Mouse (Mus musculus) brain, embryonic 14.5 days (tissue): ENCODE measurements around the gene Rtp3. TPM values are rescaled to one million over a fixed set of nuclear protein-coding genes. Genes with fewer than 3 reads are reported as not detected.

Experiments used
- DNase-seq: peaks from one replicate; pipeline ENCODE4 v3.0.0-alpha.2; 2011; ENCODE audit warnings: low read depth
- CTCF ChIP-seq: fragments of 200-500 bp; IDR thresholded peaks from 2 replicates; pipeline ENCODE4 v1.5.1; 2012; ENCODE audit warnings: inconsistent platforms, mild to moderate bottlenecking, moderate library complexity, borderline replicate concordance; ENCODE audit not compliant: insufficient read depth, insufficient read length; ENCODE audit errors: extremely low read depth
- POLR2A ChIP-seq: fragments of 200-500 bp; IDR thresholded peaks from 2 replicates; pipeline ENCODE4 v1.6.1; 2012; ENCODE audit warnings: mild to moderate bottlenecking, inconsistent platforms, borderline replicate concordance; ENCODE audit not compliant: poor library complexity, insufficient read depth, insufficient read length, severe bottlenecking; ENCODE audit errors: extremely low read depth
- polyA plus RNA-seq: library from polyadenylated mRNA; depleted of rRNA; stranded (reverse); fragments of >200 nt; gene quantifications from 2 replicates; pipeline ENCODE4 v1.2.3, GENCODE M21; 2012

The Rtp3 gene
- polyA plus RNA-seq, 1 experiment: 0.12 TPM

DNA sequence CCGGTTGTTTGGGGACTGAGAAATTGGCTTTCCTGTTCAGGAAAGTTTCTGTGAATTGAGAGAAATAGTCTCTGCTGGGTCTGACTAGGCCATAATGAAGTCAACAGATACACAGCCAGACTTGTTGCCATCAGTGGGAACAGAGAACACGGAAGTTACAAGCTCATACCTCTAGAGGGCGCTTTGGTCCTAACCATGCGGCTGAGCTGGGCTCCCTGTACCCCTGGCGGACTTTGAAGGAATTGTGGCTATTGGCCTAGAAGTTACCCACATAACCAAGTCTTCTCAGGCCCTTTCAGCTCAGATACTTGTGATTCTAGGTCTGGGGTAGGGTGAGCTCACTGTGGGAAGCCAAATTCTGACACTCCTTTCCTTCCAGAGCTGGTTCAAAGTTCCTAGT lies 6.9 kb upstream of the Rtp3 start:
- DNase-seq: peak; percentile 77
- TF ChIP-seq POLR2A (no peak), CTCF (peak; percentile 93)

DNA sequence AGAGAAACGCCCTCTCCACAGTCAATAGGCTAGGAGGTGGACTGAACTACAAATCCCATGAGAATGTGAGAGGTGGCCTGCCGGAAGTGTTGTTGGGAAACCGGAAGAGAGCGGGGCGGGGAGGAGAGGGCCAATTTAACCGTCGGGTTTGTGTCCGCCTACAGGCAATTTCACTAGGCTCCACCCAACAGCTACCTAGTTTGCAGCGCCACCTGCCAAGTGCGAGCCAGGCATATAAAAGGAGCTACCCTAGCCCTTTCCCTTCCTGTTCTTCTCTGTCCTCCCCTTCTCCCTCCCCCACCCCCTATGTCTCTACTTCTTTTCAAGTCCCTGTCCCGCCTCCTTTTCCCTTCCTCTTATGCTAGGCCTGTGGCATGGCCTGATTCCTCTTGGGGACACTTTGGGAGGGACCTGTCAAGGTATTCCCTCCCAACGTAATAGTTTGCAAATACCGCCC lies 4.4 kb upstream of the Rtp3 start:
- no peak for TF ChIP-seq POLR2A
- 0 out of 2 replicates have a peak, but pooled peaks have one; percentile 6 for TF ChIP-seq CTCF
- DNase-seq: peak; percentile 95

DNA sequence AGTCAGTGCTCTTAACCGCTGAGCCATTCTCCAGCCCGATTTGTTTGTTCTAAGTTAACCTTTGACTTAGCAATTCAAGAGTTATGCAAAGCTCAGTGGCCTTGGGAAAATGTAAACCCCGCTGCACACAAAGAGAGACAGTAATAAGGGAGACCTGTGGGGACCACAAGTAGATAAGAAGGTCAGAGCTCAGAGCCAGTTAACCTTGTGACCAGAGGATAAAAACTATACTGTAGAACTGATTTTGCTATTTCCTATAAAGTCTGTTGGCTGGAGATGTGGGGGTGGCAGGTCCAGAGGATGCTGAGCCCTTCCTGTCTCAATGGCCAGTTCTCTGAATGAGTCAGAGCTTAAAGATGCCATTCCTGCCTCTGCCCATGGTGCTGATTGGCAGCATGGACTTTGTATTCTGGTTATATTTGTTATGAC lies 2.9 kb upstream of the Rtp3 start:
- no peak for DNase-seq
- TF ChIP-seq POLR2A: no peak
- TF ChIP-seq CTCF: no peak

DNA sequence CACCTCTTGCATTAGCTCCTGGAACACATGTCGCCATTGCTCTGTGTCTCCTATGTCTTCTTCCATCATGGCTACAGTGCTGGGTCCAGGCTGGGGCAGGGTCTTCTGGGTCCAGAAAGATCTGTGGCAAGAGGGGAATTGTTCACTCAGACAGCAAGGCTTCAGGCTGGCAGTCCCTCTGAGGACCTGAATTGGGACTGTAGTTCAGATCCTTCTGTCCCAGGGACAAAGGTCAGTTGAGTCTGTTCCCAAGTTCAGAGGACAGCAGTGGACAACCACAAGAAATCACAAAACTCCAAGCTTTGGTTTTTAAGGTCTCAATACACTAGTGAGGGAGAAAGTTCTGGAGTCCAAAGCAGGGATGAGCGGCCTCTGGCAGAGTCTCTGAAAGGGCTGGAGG lies 840 bp downstream of the Rtp3 start:
- no peak for DNase-seq
- TF ChIP-seq POLR2A (no peak), CTCF (no peak)

DNA sequence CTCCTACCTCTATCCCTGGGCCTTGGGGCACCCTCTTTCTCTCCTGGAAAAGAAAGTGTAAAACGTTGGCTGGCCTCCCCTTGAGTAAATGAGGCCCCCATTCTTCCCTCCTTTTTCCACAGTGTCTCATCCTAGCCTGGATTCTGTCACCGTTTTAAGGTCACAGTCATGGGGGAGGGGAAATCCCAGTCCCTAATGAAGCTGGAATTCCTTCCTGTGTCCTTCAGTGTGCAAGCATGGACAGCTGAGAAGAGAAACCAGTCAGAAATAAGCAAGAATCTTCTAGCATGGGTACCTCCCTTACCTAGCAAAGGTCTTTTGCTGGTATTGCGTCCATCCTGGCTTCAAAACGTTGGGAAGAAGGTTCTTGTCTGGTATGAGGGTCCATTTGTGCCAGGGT lies 1.2 kb downstream of the Rtp3 start:
- DNase-seq: no peak
- TF ChIP-seq CTCF (no peak), POLR2A (no peak)

DNA sequence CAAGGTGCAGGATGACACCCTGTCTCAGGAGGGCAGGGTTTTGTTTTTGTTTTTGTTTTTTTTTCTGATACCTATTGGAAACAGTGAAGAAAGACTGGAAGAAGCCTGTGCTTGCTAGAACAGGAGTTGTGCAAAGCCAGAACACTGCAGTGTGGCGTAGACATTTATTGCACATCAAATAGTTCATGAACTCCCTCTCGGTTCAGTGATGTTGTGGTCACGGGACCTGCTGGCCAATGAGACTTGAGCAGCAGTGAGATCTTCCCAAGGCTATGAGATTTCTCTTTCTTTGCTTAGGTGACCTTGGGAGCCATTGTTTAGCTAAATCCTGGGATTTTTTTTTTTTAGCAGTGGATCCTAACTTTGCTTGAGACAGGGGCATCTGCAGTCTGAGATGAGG lies 2.3 kb downstream of the Rtp3 start:
- TF ChIP-seq POLR2A: no peak
- no peak for DNase-seq

DNA sequence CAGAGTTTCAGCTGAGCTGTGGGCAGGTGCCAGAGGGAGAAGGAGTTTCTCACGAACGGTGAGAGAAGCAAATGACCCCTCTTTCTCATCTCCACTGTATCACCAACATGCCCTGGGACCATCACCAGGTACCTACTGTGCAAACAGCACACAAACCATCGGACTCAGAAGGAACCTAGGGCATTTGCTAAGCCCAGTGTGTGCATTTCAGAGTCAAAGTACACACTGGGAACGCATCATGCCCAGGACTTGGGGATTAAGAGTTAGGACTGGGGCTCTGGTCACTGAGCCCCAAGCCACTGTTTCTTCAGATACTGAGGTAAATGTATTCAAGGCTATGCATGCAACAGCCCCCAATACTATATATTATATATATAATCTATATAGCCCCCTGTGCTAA lies 3.1 kb downstream of the Rtp3 start:
- DNase-seq: no peak
- no peak for TF ChIP-seq POLR2A
- no peak for TF ChIP-seq CTCF

DNA sequence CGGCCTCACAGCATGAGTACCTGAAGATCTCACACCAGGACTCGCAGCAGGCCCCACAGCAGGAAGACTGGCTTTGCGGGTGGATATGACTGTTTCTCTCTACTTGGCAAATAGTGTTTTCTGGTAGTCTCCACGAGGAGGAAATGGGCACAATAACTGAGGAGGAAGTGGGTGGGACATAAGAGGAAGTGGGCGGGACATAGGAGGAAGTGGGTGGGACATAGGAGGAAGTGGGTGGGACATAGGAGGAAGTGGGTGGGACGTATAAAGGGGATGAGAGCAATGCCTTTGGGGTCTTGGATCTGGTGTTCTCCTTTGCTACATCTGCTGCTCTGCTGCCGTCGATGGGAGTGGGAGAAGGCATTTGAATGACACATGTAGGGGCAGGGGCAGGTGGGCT lies 4.4 kb downstream of the Rtp3 start:
- no peak for TF ChIP-seq POLR2A
- no peak for TF ChIP-seq CTCF
- no peak for DNase-seq

DNA sequence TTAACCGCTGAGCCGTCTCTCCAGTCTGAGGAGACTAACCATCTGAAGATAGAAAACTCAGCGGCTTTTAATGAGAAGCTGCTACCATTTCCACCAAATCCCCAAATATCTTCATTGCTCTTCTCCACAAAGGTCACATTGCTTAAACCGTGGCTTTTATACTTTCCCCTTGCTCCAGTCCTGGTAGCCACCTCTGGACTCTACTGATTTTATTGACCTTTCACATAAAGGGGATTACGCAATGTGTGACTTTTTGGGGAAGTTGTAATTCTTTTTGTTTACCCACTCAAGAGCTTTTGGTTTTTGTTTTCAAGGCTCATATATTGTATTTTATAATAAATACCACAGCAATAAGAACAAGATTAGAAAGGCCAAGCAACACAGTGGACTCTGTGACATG lies 4.8 kb downstream of the Rtp3 start:
- TF ChIP-seq CTCF (no peak), POLR2A (no peak)
- DNase-seq: no peak

DNA sequence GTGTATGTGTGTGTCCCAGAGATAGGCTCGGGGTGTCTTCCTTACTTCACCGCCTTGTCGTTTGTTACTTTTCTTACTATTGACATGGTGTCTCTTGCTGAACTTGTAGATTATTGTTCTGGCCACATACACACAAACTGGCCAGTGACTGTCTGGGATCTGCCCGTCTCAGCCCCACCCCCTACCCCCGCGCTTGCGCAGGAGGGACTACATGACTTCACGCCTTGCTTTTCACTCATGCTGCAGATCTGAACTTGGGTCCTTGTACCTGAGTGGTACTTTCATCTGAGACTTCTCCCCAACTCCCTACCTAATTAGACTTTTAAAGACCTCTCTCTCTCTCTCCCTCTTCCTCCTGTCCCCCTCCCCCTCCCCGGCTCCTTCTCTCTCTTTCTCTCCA lies 6.3 kb downstream of the Rtp3 start:
- DNase-seq: no peak
- TF ChIP-seq CTCF (no peak), POLR2A (no peak)

DNA sequence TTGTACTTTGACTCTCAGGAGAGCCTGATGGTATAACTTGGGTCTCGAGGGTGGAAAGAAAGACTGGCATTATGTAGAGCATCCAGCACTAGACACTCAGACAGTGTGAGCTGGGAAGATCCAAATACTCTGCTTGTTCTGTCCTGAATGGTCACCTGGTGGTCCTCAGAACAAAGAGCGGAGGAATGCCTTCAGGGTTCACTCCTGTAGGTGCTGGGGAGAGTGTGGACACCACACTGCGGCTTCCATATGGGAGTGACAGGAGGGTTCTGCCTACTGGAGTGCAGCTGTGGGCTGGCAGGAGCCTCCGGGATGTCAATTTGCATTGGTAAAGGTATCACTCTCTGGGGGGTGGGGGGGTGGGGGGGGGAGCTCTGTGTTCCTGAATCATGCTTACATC lies 8.0 kb downstream of the Rtp3 start:
- no peak for DNase-seq
- TF ChIP-seq POLR2A (no peak), CTCF (no peak)

DNA sequence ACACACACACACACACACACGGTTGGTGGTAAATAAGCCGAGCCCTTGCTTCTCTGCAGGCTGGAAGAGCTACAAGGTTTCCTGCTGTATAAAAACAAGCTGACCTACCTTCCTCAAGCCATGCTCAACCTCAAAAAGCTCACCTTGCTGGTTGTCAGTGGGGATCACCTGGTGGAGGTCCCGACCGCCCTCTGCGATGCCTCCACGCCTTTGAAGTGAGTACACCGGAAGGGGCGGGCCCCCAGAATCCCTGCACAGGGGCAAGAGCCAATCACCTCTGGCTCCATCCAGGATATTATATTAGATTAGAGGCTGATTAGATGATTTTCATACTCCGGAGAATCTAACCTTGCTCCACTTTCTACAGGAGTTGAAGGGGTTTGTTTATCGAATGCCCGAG lies 11.0 kb downstream of the Rtp3 start:
- no peak for TF ChIP-seq CTCF
- TF ChIP-seq POLR2A: no peak

DNA sequence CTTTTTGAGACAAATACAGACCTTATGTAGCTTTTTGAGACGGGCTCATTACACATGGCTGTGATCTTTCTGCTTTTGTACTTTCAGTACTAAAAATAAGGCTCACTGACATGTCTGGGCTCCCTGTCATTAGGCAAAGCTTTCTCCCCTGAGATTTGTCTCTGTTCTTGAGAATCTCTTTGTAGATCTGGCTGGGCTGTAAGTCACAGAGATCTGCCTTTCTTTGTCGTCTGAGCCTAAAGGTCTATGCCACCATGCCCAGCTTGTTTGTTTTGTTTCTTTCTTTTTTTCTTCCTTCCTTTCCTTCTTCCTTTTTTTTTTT lies 24.5 kb downstream of the Rtp3 start:
- no peak for TF ChIP-seq POLR2A
- TF ChIP-seq CTCF: no peak
- no peak for DNase-seq

More for the DNA sequence above, 11.0 kb downstream of the Rtp3 start:
- DNase-seq: no peak

DNA sequence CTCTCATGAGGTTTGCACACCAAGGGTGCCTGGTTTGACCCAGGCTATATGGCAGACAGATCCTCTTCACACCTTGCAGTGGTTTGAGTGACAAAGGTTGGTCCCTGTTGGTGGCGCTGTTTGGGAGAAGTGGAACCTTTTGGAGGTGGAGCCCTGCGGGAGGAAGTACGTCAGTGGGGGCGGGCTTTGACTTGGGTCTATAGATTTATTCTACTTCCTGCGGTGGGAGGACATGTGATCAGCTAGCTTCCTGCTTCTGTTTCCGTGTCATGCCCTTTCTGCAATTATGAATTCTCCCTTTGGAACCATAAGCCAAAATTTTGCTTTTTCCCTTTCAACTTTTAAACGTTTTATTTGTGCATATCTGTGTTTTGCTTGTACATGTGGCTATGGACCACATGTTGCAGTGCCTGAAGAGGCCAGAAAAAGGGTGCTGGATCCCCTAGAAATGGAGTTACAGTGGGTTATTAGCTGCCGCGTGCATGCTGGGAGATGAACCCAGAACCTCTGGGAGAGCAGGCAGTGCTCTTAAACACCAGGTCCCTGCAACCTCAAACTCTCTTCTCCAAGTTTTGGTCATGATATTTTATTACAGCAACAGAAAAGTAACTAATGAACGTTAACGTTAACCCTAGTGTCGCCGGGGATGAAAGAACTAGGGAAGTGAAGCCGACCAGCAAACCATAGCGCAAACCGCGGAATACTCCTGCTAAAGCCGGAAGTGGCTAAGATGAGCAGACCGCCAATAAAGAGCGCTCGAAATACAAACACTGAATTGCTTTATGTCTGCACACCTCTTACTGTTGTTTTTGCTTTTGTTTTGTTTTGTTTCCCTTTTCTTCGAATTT lies 25.1 kb downstream of the Rtp3 start:
- TF ChIP-seq POLR2A (no peak), CTCF (no peak)
- DNase-seq: no peak
